9 mouse cellular contexts compared by ENCODE assay signal in genomic region chr6:89639025-89639424, GRCm38 (mm10). TPM values are rescaled to one million over a fixed set of nuclear protein-coding genes. Genes with fewer than 3 reads are reported as not detected.
DNase-seq lines count a peak whose midpoint lies in the region; ATAC-seq and TF ChIP-seq lines count a peak whose summit lies in the region.
"Had no signal": no experiment of that assay in that cellular context is flagged by ENCODE, and none has a peak within 500 bp of the region (broad histone marks: within the 10 kb centered on the region; RNA-seq: fewer than 3 reads in every experiment).

No protein-coding gene starts in this region.

- H3K9ac ChIP-seq in intestine, postnatal 0 days (ENCODE audit: low read depth, low read length): no peak overlapping the region
- no peak overlapping the region for H3K9ac ChIP-seq in intestine, embryonic 16.5 days (ENCODE audit: low read depth, low read length)
- H3K9ac ChIP-seq: limb, embryonic 12.5 days had no signal

- H3K4me1 ChIP-seq in intestine, postnatal 0 days (replicated peaks; ENCODE audit: control insufficient read depth, insufficient read depth, low read length): no peaks in the 10 kb centered on the region
- H3K4me1 ChIP-seq in intestine, embryonic 16.5 days (ENCODE audit: control insufficient read depth, insufficient read depth, low read length): no peaks in the 10 kb centered on the region
- H3K4me1 ChIP-seq in lung, adult 2 months (ENCODE audit: control insufficient read depth, insufficient read depth, low read length): no peaks in the 10 kb centered on the region
- peaks cover 15% of the 10 kb centered on the region for H3K4me1 ChIP-seq in testis, adult 2 months (ENCODE audit: control insufficient read depth, insufficient read depth, low read length)

- DNase-seq in B cell, adult 2 months: peak; percentile 77 to 79
- DNase-seq in ES-CJ7 (ENCODE audit: low read depth, low spot score): peak; percentile 71
- DNase-seq in lung, adult 2 months: peak; percentile 40

- no peak for ATAC-seq in intestine, postnatal 0 days
- ATAC-seq in intestine, embryonic 16.5 days: no peak
- peak; percentile 55 for ATAC-seq in common myeloid progenitor, adult 5-6 weeks (replicated peaks; ENCODE audit: low read depth, poor library complexity, severe bottlenecking)

- H3K4me3 ChIP-seq in intestine, postnatal 0 days (ENCODE audit: low read depth, low read length): no peak overlapping the region
- H3K4me3 ChIP-seq in intestine, embryonic 16.5 days (ENCODE audit: low read length): no peak overlapping the region
- H3K4me3 ChIP-seq in lung, adult 2 months (replicated peaks; ENCODE audit: extremely low read depth, low read depth, low read length): no peak overlapping the region
- H3K4me3 ChIP-seq in testis, adult 2 months (ENCODE audit: control insufficient read depth, low read depth, low read length): no peak overlapping the region
- H3K4me3 ChIP-seq: erythroblast, embryonic 14.5 days; limb, embryonic 12.5 days had no signal

- no peaks in the 10 kb centered on the region for H3K27me3 ChIP-seq in intestine, postnatal 0 days (replicated peaks; ENCODE audit: control insufficient read depth, insufficient read depth, low read length)
- no peaks in the 10 kb centered on the region for H3K27me3 ChIP-seq in intestine, embryonic 16.5 days (replicated peaks; ENCODE audit: control insufficient read depth, insufficient read depth, low read length)
- no peaks in the 10 kb centered on the region for H3K27me3 ChIP-seq in testis, adult 2 months (ENCODE audit: control insufficient read depth, insufficient read depth, low read length)

- H3K4me2 ChIP-seq in intestine, postnatal 0 days (replicated peaks; ENCODE audit: low read depth): no peak overlapping the region
- no peak overlapping the region for H3K4me2 ChIP-seq in intestine, embryonic 16.5 days (ENCODE audit: low read depth, low read length)
- H3K4me2 ChIP-seq: limb, embryonic 12.5 days had no signal

- TF ChIP-seq POLR2A in lung, adult 2 months (IDR thresholded peaks at IDR 0.05; ENCODE audit: borderline replicate concordance, extremely low read depth, low read depth, low read length): no peak
- no peak for TF ChIP-seq POLR2A in testis, adult 2 months (IDR thresholded peaks at IDR 0.05; ENCODE audit: control insufficient read depth, low read depth, low read length)

- no peaks in the 10 kb centered on the region for H3K9me3 ChIP-seq in intestine, postnatal 0 days (ENCODE audit: control insufficient read depth)
- no peaks in the 10 kb centered on the region for H3K9me3 ChIP-seq in intestine, embryonic 16.5 days (ENCODE audit: control insufficient read depth, low read length)
- H3K9me3 ChIP-seq: limb, embryonic 12.5 days had no signal

- peak; percentile 73 for TF ChIP-seq CTCF in intestine, postnatal 0 days (IDR thresholded peaks at IDR 0.05; ENCODE audit: low read depth)
- TF ChIP-seq CTCF in lung, adult 2 months (IDR thresholded peaks at IDR 0.05; ENCODE audit: insufficient read depth, low read length): peak; percentile 57
- TF ChIP-seq CTCF in testis, adult 2 months (IDR thresholded peaks at IDR 0.05; ENCODE audit: control insufficient read depth, insufficient read depth, insufficient replicate concordance, low read depth, low read length): peak; percentile 84; the same call in 1 of the 2 replicates

- 21% methylated on average over 2 of the region's 2 CpGs for WGBS in intestine, postnatal 0 days
- 43% methylated on average over 2 of the region's 2 CpGs for WGBS in intestine, embryonic 16.5 days
- 43% methylated on average over 2 of the region's 2 CpGs for WGBS in lung, adult 2 months

- H3K27ac ChIP-seq in intestine, postnatal 0 days (ENCODE audit: low read depth, low read length): no peak overlapping the region
- H3K27ac ChIP-seq in intestine, embryonic 16.5 days (ENCODE audit: low read length): no peak overlapping the region
- H3K27ac ChIP-seq in testis, adult 2 months (ENCODE audit: control insufficient read depth, insufficient read depth, low read depth, low read length): no peak overlapping the region
- H3K27ac ChIP-seq: limb, embryonic 12.5 days had no signal

- H3K36me3 ChIP-seq in intestine, postnatal 0 days (ENCODE audit: control insufficient read depth, insufficient read depth): no peaks in the 10 kb centered on the region
- H3K36me3 ChIP-seq in intestine, embryonic 16.5 days (ENCODE audit: control insufficient read depth, insufficient read depth, low read length): no peaks in the 10 kb centered on the region
- H3K36me3 ChIP-seq in testis, adult 2 months (ENCODE audit: control insufficient read depth, insufficient read depth, low read length): no peaks in the 10 kb centered on the region
- H3K36me3 ChIP-seq: limb, embryonic 12.5 days had no signal

RNA-seq across cellular contexts. Expression of gene Txnrd3, which starts 4.8 kb away (rescaled TPM):
- 6.6 and 7.3 TPM in 2 replicates for polyA plus RNA-seq in intestine, postnatal 0 days (2015; fragmentation: Nextera tagmentation; extraction: Ambion mirVana)
- polyA plus RNA-seq in intestine, embryonic 16.5 days (2015; fragmentation: Nextera tagmentation; extraction: Ambion mirVana): 6.1 and 6.6 TPM in 2 replicates
- total RNA-seq in common myeloid progenitor, adult 5-6 weeks (2017): 13.8 and 14.5 TPM in 2 replicates
- 13.8 and 15.5 TPM in 2 replicates for polyA plus RNA-seq in lung, adult 2 months (2012; rRNA removed)
- polyA plus RNA-seq in testis, adult 2 months (2012; rRNA removed): 199 and 208 TPM in 2 replicates
- polyA plus RNA-seq: erythroblast, embryonic 14.5 days had no signal

RNA-seq across cellular contexts. Expression of gene Chchd6, which starts 43.6 kb away (rescaled TPM):
- polyA plus RNA-seq in intestine, postnatal 0 days (2015; fragmentation: Nextera tagmentation; extraction: Ambion mirVana): 14.8 and 15.5 TPM in 2 replicates
- polyA plus RNA-seq in intestine, embryonic 16.5 days (2015; fragmentation: Nextera tagmentation; extraction: Ambion mirVana): 36.8 and 41.3 TPM in 2 replicates
- total RNA-seq in common myeloid progenitor, adult 5-6 weeks (2017): 16.2 and 16.5 TPM in 2 replicates
- polyA plus RNA-seq in lung, adult 2 months (2012; rRNA removed): 55.4 and 60.1 TPM in 2 replicates
- 677 and 783 TPM in 2 replicates for polyA plus RNA-seq in testis, adult 2 months (2012; rRNA removed)

Comparison
In these comparisons a context has a peak if more than half of its experiments do, and no peak if none do; other contexts are left out.
1. RNA of gene Txnrd3, which starts 4.8 kb away (polyA plus RNA-seq): 199 to 208 TPM in testis, adult 2 months; 13.8 to 15.5 TPM in lung, adult 2 months, 6.6 to 7.3 TPM in intestine, postnatal 0 days and 6.1 to 6.6 TPM in intestine, embryonic 16.5 days; every median in the first group is over 10 times any median in the second.
2. RNA of gene Chchd6, which starts 43.6 kb away (polyA plus RNA-seq): 677 to 783 TPM in testis, adult 2 months; 55.4 to 60.1 TPM in lung, adult 2 months, 36.8 to 41.3 TPM in intestine, embryonic 16.5 days and 14.8 to 15.5 TPM in intestine, postnatal 0 days; every median in the first group is over 10 times any median in the second.
3. Peak in every context shown above with its lines, with median percentiles within 50 percentile points of each other: CTCF ChIP-seq and DNase-seq.